ENCODE assay signal across 25 mouse cellular contexts in genomic region chr10:117683734-117684037, GRCm38 (mm10). TPM values are rescaled to one million over a fixed set of nuclear protein-coding genes. Genes with fewer than 3 reads are reported as not detected.
"Had no signal": no experiment of that assay in that cellular context is flagged by ENCODE, and none has a peak within 500 bp of the region (broad histone marks: within the 10 kb centered on the region; RNA-seq: fewer than 3 reads in every experiment).

No protein-coding gene starts in this region.

- H3K4me1 ChIP-seq: embryonic facial prominence, embryonic 12.5 days; embryonic facial prominence, embryonic 13.5 days; forebrain, embryonic 10.5 days; forebrain, embryonic 12.5 days; forebrain, embryonic 13.5 days; forebrain, embryonic 15.5 days had no signal

- H3K27me3 ChIP-seq: embryonic facial prominence, embryonic 12.5 days; embryonic facial prominence, embryonic 13.5 days; embryonic facial prominence, embryonic 15.5 days; forebrain, embryonic 12.5 days; forebrain, embryonic 13.5 days; forebrain, embryonic 15.5 days had no signal

- DNase-seq: cerebellum, adult 9-10 months; cerebellum, adult 9-11 months; cerebellum, postnatal 10 days; cerebellum, postnatal 14 days; cerebellum, postnatal 25 days; cerebellum, postnatal 36 days; forebrain, postnatal 0 days; gastrocnemius, adult 2 months; gastrocnemius, postnatal 10 days; gastrocnemius, postnatal 14 days; gastrocnemius, postnatal 25 days; gastrocnemius, postnatal 36 days; heart, adult 18-20 months; heart, adult 2 months had no signal

- ATAC-seq: forebrain, embryonic 13.5 days; forebrain, embryonic 14.5 days; forebrain, embryonic 15.5 days; forebrain, embryonic 16.5 days; forebrain, postnatal 0 days had no signal

- H3K9ac ChIP-seq: embryonic facial prominence, embryonic 12.5 days; embryonic facial prominence, embryonic 13.5 days; embryonic facial prominence, embryonic 15.5 days; forebrain, embryonic 12.5 days; forebrain, embryonic 13.5 days; forebrain, embryonic 15.5 days; forebrain, postnatal 0 days had no signal

- H3K4me3 ChIP-seq: embryonic facial prominence, embryonic 10.5 days; embryonic facial prominence, embryonic 12.5 days; embryonic facial prominence, embryonic 13.5 days; embryonic facial prominence, embryonic 15.5 days; erythroblast, embryonic 14.5 days; forebrain, embryonic 10.5 days; forebrain, embryonic 12.5 days; forebrain, embryonic 13.5 days; forebrain, embryonic 15.5 days; gastrocnemius, adult 2 months; heart, adult 2 months had no signal

- H3K9me3 ChIP-seq: embryonic facial prominence, embryonic 10.5 days; embryonic facial prominence, embryonic 12.5 days; embryonic facial prominence, embryonic 13.5 days; embryonic facial prominence, embryonic 15.5 days; forebrain, embryonic 10.5 days; forebrain, embryonic 12.5 days; forebrain, embryonic 13.5 days; forebrain, embryonic 15.5 days had no signal

- H3K4me2 ChIP-seq: embryonic facial prominence, embryonic 12.5 days; forebrain, embryonic 12.5 days; forebrain, embryonic 13.5 days; forebrain, embryonic 15.5 days had no signal

- H3K27ac ChIP-seq: embryonic facial prominence, embryonic 10.5 days; embryonic facial prominence, embryonic 12.5 days; embryonic facial prominence, embryonic 13.5 days; embryonic facial prominence, embryonic 15.5 days; forebrain, embryonic 10.5 days; forebrain, embryonic 12.5 days; forebrain, embryonic 13.5 days; forebrain, embryonic 15.5 days; gastrocnemius, adult 2 months; heart, adult 2 months had no signal

RNA-seq across cellular contexts. Expression of gene Cpm, which starts 54.4 kb away (rescaled TPM):
- polyA plus RNA-seq: erythroblast, embryonic 14.5 days had no signal
